Mouse (Mus musculus) testis, adult 2 months (tissue): ENCODE results near the gene Enpp6. TPM values are rescaled to one million over a fixed set of nuclear protein-coding genes. Genes with fewer than 3 reads are reported as not detected.
A peak's percentile ranks its signal among the peaks of the same experiment; 100 is the strongest.

Experiments
- H3K27ac ChIP-seq: fragments of 200-500 bp; 2 replicates; pipeline ENCODE4 v1.5.1; 2012; ENCODE audit warnings: low read depth, low read length; ENCODE audit not compliant: control insufficient read depth, insufficient read depth
- H3K27me3 ChIP-seq: fragments of 200-500 bp; 2 replicates; pipeline ENCODE4 v1.6.1; 2012; ENCODE audit warnings: mild to moderate bottlenecking, low read length, moderate library complexity; ENCODE audit not compliant: control insufficient read depth, insufficient read depth
- H3K36me3 ChIP-seq: fragments of 200-500 bp; 2 replicates; pipeline ENCODE4 v1.6.1; 2012; ENCODE audit warnings: mild to moderate bottlenecking, low read length; ENCODE audit not compliant: control insufficient read depth, insufficient read depth
- H3K4me1 ChIP-seq: fragments of 200-500 bp; 2 replicates; pipeline ENCODE4 v1.6.1; 2012; ENCODE audit warnings: low read length; ENCODE audit not compliant: control insufficient read depth, insufficient read depth
- H3K4me3 ChIP-seq: fragments of 200-500 bp; 2 replicates; pipeline ENCODE4 v1.5.1; 2012; ENCODE audit warnings: low read depth, mild to moderate bottlenecking, low read length, moderate library complexity, mixed read lengths; ENCODE audit not compliant: control insufficient read depth
- CTCF ChIP-seq: fragments of 200-500 bp; IDR thresholded peaks from 2 replicates; pipeline ENCODE4 v1.5.1; 2012; ENCODE audit warnings: low read depth, mild to moderate bottlenecking, inconsistent platforms, low read length, moderate library complexity; ENCODE audit not compliant: control insufficient read depth, insufficient read depth, insufficient replicate concordance
- POLR2A ChIP-seq: fragments of 200-500 bp; IDR thresholded peaks from 2 replicates; pipeline ENCODE4 v1.6.1; 2012; ENCODE audit warnings: low read depth, mild to moderate bottlenecking, inconsistent platforms, low read length, moderate library complexity; ENCODE audit not compliant: control insufficient read depth
- polyA plus RNA-seq: library from polyadenylated mRNA; depleted of rRNA; stranded (reverse); fragments of >200 nt; gene quantifications from 2 replicates; pipeline ENCODE4 v1.2.3, GENCODE M21; 2012

Enpp6 gene
- polyA plus RNA-seq, 1 experiment, result 31.1 TPM

DNA sequence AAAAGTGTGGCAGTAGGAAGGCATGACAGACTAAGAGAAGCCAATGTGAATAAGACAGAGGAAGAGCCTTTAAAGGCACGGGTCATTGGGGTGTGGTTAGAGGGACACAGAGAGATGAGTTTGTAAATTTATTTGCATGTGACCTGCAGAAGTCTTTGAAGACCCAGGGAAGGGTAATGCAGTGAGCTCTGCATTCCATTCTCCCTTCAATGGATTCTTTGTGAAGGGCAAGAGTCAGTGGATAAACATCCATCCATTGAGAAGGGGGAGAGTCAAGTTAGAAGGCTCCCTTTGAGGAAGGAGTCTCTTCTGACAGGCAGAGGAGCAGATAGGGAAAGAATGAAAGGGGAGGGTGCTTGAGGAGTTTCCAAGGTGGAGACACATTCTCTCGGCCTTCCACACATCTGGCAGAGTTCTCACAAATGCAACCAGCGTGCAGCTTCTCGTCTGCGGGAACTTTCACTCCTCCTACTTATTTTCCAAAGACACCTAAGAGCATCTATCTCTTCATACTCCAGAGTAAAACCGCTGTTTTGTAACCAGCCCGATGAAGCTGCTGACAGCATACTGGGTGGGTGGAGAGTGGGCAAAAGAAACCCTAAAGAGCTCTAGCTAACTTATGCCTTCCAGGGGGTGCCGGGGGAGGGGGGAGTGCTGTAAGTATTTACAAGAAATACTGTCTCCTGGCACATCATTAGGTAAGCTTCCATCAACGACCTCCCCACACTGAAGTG, 9.4 kb downstream of the Enpp6 start:
- no peaks in the 10 kb centered on the region for H3K27me3 ChIP-seq
- H3K4me3 ChIP-seq, result no peak overlapping the region
- H3K4me1 ChIP-seq, result peaks cover 6% of the 10 kb centered on the region
- H3K36me3 ChIP-seq, result no peaks in the 10 kb centered on the region
- TF ChIP-seq POLR2A, result no peak
- TF ChIP-seq CTCF, result no peak
- H3K27ac ChIP-seq, result no peak overlapping the region

- no peaks in the 10 kb centered on the region for H3K36me3 ChIP-seq
- H3K27ac ChIP-seq, result no peak overlapping the region
- no peaks in the 10 kb centered on the region for H3K4me1 ChIP-seq
Measured at GRCm38 (mm10) chr8:47005676-47006075, 19.0 kb downstream of the Enpp6 start.

DNA sequence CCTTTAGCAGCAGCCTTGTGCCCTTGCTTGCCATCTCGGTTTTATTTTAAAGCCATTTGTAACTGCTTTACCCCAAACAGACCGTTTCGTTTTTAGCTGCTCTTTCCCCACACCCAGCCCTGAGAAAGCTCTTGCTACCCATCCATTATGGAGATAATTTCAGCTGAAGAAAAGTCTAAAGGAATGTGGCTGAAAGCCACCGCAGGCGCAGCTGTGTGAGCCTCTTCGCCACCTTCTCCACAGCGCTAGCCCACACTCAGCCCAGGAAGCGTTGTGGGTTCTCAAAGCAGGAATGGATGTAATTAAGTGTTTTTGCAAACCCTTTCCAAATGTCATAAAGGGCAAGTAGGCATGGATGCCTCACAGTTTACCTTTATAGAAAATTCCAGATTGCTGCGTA, 20.1 kb downstream of the Enpp6 start:
- Histone ChIP-seq H3K4me1 (no peaks in the 10 kb centered on the region), H3K4me3 (no peak overlapping the region), H3K27ac (no peak overlapping the region), H3K36me3 (no peaks in the 10 kb centered on the region), H3K27me3 (no peaks in the 10 kb centered on the region)
- no peak for TF ChIP-seq CTCF
- no peak for TF ChIP-seq POLR2A

More at GRCm38 (mm10) chr8:47005676-47006075, 19.0 kb downstream of the Enpp6 start:
- Histone ChIP-seq H3K27me3 (no peaks in the 10 kb centered on the region), H3K4me3 (peak overlapping the region; percentile 5)
- TF ChIP-seq POLR2A (no peak), CTCF (no peak)

DNA sequence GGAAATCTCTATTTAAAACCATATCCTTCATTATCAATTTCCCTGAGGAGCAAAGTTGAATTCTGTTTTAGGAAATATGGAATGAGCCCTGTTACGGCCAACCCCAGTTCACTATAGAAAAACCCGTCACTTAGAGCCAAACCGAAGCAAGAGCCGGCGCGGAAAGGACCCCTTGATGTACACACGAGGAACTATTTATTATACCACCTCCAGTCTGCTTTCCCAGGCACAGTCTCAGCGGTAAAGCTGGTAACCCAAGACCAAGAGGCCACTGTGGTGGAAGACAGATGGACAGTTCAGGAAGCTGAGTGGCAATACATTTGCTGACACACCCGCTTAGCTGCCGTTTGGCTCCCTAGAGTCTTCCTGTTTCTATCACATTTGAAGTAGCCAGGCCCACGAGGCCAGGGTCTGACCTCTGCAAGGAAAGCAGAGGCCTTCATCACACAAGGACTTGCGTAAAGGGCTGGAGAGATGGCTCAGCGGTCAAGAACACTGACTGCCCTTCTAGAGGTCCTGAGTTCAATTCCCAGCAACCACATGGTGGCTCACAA, 21.6 kb downstream of the Enpp6 start:
- TF ChIP-seq POLR2A, result no peak
- no peak for TF ChIP-seq CTCF
- no peak overlapping the region for H3K4me3 ChIP-seq
- no peaks in the 10 kb centered on the region for H3K27me3 ChIP-seq
- no peaks in the 10 kb centered on the region for H3K4me1 ChIP-seq
- no peaks in the 10 kb centered on the region for H3K36me3 ChIP-seq
- H3K27ac ChIP-seq, result no peak overlapping the region

GRCm38 (mm10) chr8:47016268-47016946, 29.7 kb downstream of the Enpp6 start:
- H3K27ac ChIP-seq, result no peak overlapping the region
- H3K4me1 ChIP-seq, result no peaks in the 10 kb centered on the region
- no peak overlapping the region for H3K4me3 ChIP-seq
- no peaks in the 10 kb centered on the region for H3K36me3 ChIP-seq
- H3K27me3 ChIP-seq, result no peaks in the 10 kb centered on the region
- TF ChIP-seq CTCF (peak; percentile 77; the same call in 1 of the 2 replicates), POLR2A (no peak)

DNA sequence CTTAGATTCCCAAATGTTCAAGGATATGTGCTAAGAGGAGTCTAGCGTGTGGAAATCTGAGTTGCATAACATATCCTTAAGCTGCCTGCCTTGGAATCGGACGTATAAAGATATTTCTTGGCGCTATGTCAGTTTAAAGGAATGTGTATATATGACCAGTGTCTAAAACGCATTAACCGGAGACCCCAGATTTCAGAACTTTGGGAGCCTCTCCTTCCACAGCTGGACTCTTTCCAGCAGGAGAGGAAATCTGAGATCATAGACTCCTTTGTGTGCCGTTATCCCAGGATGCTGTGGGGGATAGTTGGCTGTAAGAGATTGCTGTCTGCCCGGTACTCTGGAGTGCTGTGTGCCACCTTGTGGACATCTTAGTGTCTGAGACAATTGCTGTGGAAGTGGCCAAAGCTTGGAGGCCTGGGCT, 34.5 kb downstream of the Enpp6 start:
- TF ChIP-seq POLR2A (no peak), CTCF (peak; percentile 11; the same call in 1 of the 2 replicates)
- no peaks in the 10 kb centered on the region for H3K4me1 ChIP-seq
- H3K27ac ChIP-seq, result no peak overlapping the region
- H3K4me3 ChIP-seq, result no peak overlapping the region
- no peaks in the 10 kb centered on the region for H3K36me3 ChIP-seq
- H3K27me3 ChIP-seq, result no peaks in the 10 kb centered on the region

GRCm38 (mm10) chr8:47024612-47025011, 37.9 kb downstream of the Enpp6 start:
- Histone ChIP-seq H3K27ac (no peak overlapping the region), H3K27me3 (no peaks in the 10 kb centered on the region), H3K36me3 (no peaks in the 10 kb centered on the region), H3K4me3 (no peak overlapping the region), H3K4me1 (no peaks in the 10 kb centered on the region)
- TF ChIP-seq CTCF (no peak), POLR2A (no peak)
